Mouse (Mus musculus): ENCODE measurements around the gene Cpne2. TPM values are rescaled to one million over a fixed set of nuclear protein-coding genes. Genes with fewer than 3 reads are reported as not detected.

Gene Cpne2
- polyA plus RNA-seq, 1 experiment from 2014 or later: 29.2 TPM

- H3K4me1 ChIP-seq (replicated peaks; ENCODE audit: control insufficient read depth, insufficient read depth, low read length): no peaks in the 10 kb centered on the region
- no peak for ATAC-seq
- H3K27ac ChIP-seq (ENCODE audit: low read length): no peak overlapping the region
- no peak overlapping the region for H3K4me3 ChIP-seq (replicated peaks; ENCODE audit: low read length)
- H3K9me3 ChIP-seq (ENCODE audit: control insufficient read depth, low read length): no peaks in the 10 kb centered on the region
- H3K9ac ChIP-seq (replicated peaks; ENCODE audit: low read depth, low read length): no peak overlapping the region
- peaks cover 13% of the 10 kb centered on the region for H3K36me3 ChIP-seq (ENCODE audit: control insufficient read depth, insufficient read depth)
- H3K4me2 ChIP-seq (ENCODE audit: low read length): no peak overlapping the region
- 77% methylated on average over 4 of the region's 4 CpGs for WGBS
- no peaks in the 10 kb centered on the region for H3K27me3 ChIP-seq (replicated peaks; ENCODE audit: control insufficient read depth, insufficient read depth, low read length)
Measured at GRCm38 (mm10) chr8:94591691-94592090, 58.9 kb downstream of the Cpne2 start.

- Histone ChIP-seq H3K36me3 (ENCODE audit: control insufficient read depth, insufficient read depth) (no peaks in the 10 kb centered on the region), H3K4me1 (replicated peaks; ENCODE audit: control insufficient read depth, insufficient read depth, low read length) (peaks cover under 1% of the 10 kb centered on the region), H3K9ac (replicated peaks; ENCODE audit: low read depth, low read length) (no peak overlapping the region), H3K27me3 (replicated peaks; ENCODE audit: control insufficient read depth, insufficient read depth, low read length) (no peaks in the 10 kb centered on the region), H3K4me3 (replicated peaks; ENCODE audit: low read length) (no peak overlapping the region), H3K9me3 (ENCODE audit: control insufficient read depth, low read length) (no peaks in the 10 kb centered on the region), H3K27ac (ENCODE audit: low read length) (no peak overlapping the region), H3K4me2 (ENCODE audit: low read length) (no peak overlapping the region)
- 69% methylated on average over 1 of the region's 1 CpGs for whole genome bisulfite sequencing
- ATAC-seq: no peak
Measured at GRCm38 (mm10) chr8:94594211-94594610, 61.4 kb downstream of the Cpne2 start.

- Histone ChIP-seq H3K27ac (ENCODE audit: low read length) (no peak overlapping the region), H3K27me3 (replicated peaks; ENCODE audit: control insufficient read depth, insufficient read depth, low read length) (no peaks in the 10 kb centered on the region), H3K9me3 (ENCODE audit: control insufficient read depth, low read length) (no peaks in the 10 kb centered on the region)
Measured at GRCm38 (mm10) chr8:94600478-94600877, 67.7 kb downstream of the Cpne2 start.

GRCm38 (mm10) chr8:94601034-94601606 is 68.3 kb downstream of the Cpne2 start:
- Histone ChIP-seq H3K4me1 (replicated peaks; ENCODE audit: control insufficient read depth, insufficient read depth, low read length) (peaks cover 25% of the 10 kb centered on the region), H3K27ac (ENCODE audit: low read length) (peak overlapping the region; percentile 90), H3K4me3 (replicated peaks; ENCODE audit: low read length) (peak overlapping the region; percentile 92), H3K9me3 (ENCODE audit: control insufficient read depth, low read length) (no peaks in the 10 kb centered on the region), H3K9ac (replicated peaks; ENCODE audit: low read depth, low read length) (peak overlapping the region; percentile 86), H3K36me3 (ENCODE audit: control insufficient read depth, insufficient read depth) (no peaks in the 10 kb centered on the region), H3K27me3 (replicated peaks; ENCODE audit: control insufficient read depth, insufficient read depth, low read length) (no peaks in the 10 kb centered on the region), H3K4me2 (ENCODE audit: low read length) (peak overlapping the region; percentile 96)
- WGBS: under 1% methylated on average over 51 of the region's 51 CpGs
- peak; percentile 32 for ATAC-seq

More at GRCm38 (mm10) chr8:94600478-94600877, 67.7 kb downstream of the Cpne2 start:
- Histone ChIP-seq H3K9ac (replicated peaks; ENCODE audit: low read depth, low read length) (peak overlapping the region; percentile 86), H3K4me3 (replicated peaks; ENCODE audit: low read length) (peak overlapping the region; percentile 92), H3K36me3 (ENCODE audit: control insufficient read depth, insufficient read depth) (no peaks in the 10 kb centered on the region), H3K4me2 (ENCODE audit: low read length) (peak overlapping the region; percentile 96), H3K4me1 (replicated peaks; ENCODE audit: control insufficient read depth, insufficient read depth, low read length) (peaks cover 25% of the 10 kb centered on the region)
- no peak for ATAC-seq
- WGBS: 31% methylated on average over 5 of the region's 5 CpGs

- peak within 1 kb of the TSS; percentile 92 for H3K4me3 ChIP-seq (replicated peaks; ENCODE audit: low read length)
- H3K4me2 ChIP-seq (ENCODE audit: low read length): peak within 1 kb of the TSS; percentile 99
- peak; percentile 99 for ATAC-seq
- H3K9ac ChIP-seq (replicated peaks; ENCODE audit: low read depth, low read length): peak within 1 kb of the TSS; percentile 99
- no peaks in the 10 kb centered on the region for H3K36me3 ChIP-seq (ENCODE audit: control insufficient read depth, insufficient read depth)
- peaks cover 25% of the 10 kb centered on the region for H3K4me1 ChIP-seq (replicated peaks; ENCODE audit: control insufficient read depth, insufficient read depth, low read length)
- peak within 1 kb of the TSS; percentile 90 for H3K27ac ChIP-seq (ENCODE audit: low read length)
- H3K27me3 ChIP-seq (replicated peaks; ENCODE audit: control insufficient read depth, insufficient read depth, low read length): no peaks in the 10 kb centered on the region
- H3K9me3 ChIP-seq (ENCODE audit: control insufficient read depth, low read length): no peaks in the 10 kb centered on the region
- under 1% methylated on average over 53 of the region's 55 CpGs for WGBS
Measured at GRCm38 (mm10) chr8:94601607-94602385, 69.0 kb downstream of the Cpne2 start, which contains the start of the genes Rspry1 and Fam192a. TSS of gene Rspry1 (plus strand) at chr8:94601937. TSS of gene Fam192a (minus strand) at chr8:94601997.

- no peak; the same call in 1 of the 2 replicates for ATAC-seq
- H3K4me2 ChIP-seq (ENCODE audit: low read length): peak overlapping the region; percentile 99
- WGBS: under 1% methylated on average over 31 of the region's 31 CpGs
- no peaks in the 10 kb centered on the region for H3K36me3 ChIP-seq (ENCODE audit: control insufficient read depth, insufficient read depth)
- peak overlapping the region; percentile 99 for H3K9ac ChIP-seq (replicated peaks; ENCODE audit: low read depth, low read length)
- H3K4me3 ChIP-seq (replicated peaks; ENCODE audit: low read length): peak overlapping the region; percentile 92
- peak overlapping the region; percentile 88 for H3K27ac ChIP-seq (ENCODE audit: low read length)
- peaks cover 25% of the 10 kb centered on the region for H3K4me1 ChIP-seq (replicated peaks; ENCODE audit: control insufficient read depth, insufficient read depth, low read length)
- H3K27me3 ChIP-seq (replicated peaks; ENCODE audit: control insufficient read depth, insufficient read depth, low read length): no peaks in the 10 kb centered on the region
- H3K9me3 ChIP-seq (ENCODE audit: control insufficient read depth, low read length): no peaks in the 10 kb centered on the region
Measured at GRCm38 (mm10) chr8:94602471-94603131, 69.8 kb downstream of the Cpne2 start.

GRCm38 (mm10) chr8:94604030-94604429 is 71.2 kb downstream of the Cpne2 start:
- H3K27ac ChIP-seq (ENCODE audit: low read length): no peak overlapping the region
- no peak for ATAC-seq
- no peaks in the 10 kb centered on the region for H3K36me3 ChIP-seq (ENCODE audit: control insufficient read depth, insufficient read depth)
- no peak overlapping the region for H3K9ac ChIP-seq (replicated peaks; ENCODE audit: low read depth, low read length)
- no peak overlapping the region for H3K4me3 ChIP-seq (replicated peaks; ENCODE audit: low read length)
- H3K4me1 ChIP-seq (replicated peaks; ENCODE audit: control insufficient read depth, insufficient read depth, low read length): peaks cover 25% of the 10 kb centered on the region
- H3K27me3 ChIP-seq (replicated peaks; ENCODE audit: control insufficient read depth, insufficient read depth, low read length): no peaks in the 10 kb centered on the region
- H3K9me3 ChIP-seq (ENCODE audit: control insufficient read depth, low read length): no peaks in the 10 kb centered on the region
- H3K4me2 ChIP-seq (ENCODE audit: low read length): no peak overlapping the region
- WGBS: 91% methylated on average over 2 of the region's 2 CpGs

- H3K27me3 ChIP-seq (replicated peaks; ENCODE audit: control insufficient read depth, insufficient read depth, low read length): no peaks in the 10 kb centered on the region
- H3K9me3 ChIP-seq (ENCODE audit: control insufficient read depth, low read length): no peaks in the 10 kb centered on the region
- H3K4me1 ChIP-seq (replicated peaks; ENCODE audit: control insufficient read depth, insufficient read depth, low read length): peaks cover 13% of the 10 kb centered on the region
- no peak overlapping the region for H3K4me2 ChIP-seq (ENCODE audit: low read length)
- 91% methylated on average over 5 of the region's 5 CpGs for WGBS
- no peak overlapping the region for H3K27ac ChIP-seq (ENCODE audit: low read length)
- H3K36me3 ChIP-seq (ENCODE audit: control insufficient read depth, insufficient read depth): no peaks in the 10 kb centered on the region
- no peak overlapping the region for H3K9ac ChIP-seq (replicated peaks; ENCODE audit: low read depth, low read length)
- ATAC-seq: no peak
- H3K4me3 ChIP-seq (replicated peaks; ENCODE audit: low read length): no peak overlapping the region
Measured at GRCm38 (mm10) chr8:94607064-94607463, 74.3 kb downstream of the Cpne2 start.
